Mouse (Mus musculus) heart, adult 9 months (tissue): Measurements from ENCODE around the gene Foxe3.
A peak's percentile ranks its signal among the peaks of the same experiment; 100 is the strongest.
"Not testable (repeated sequence)": the region's sequence is repeated elsewhere in the genome, so short reads cannot be mapped to it uniquely, and the experiment has no call there.

ENCODE experiments used
- DNase-seq, 2 experiments: peaks; one replicate each; pipeline ENCODE4 v3.0.0; 2022; ENCODE audit warnings: low spot score in 2 of 2

Foxe3 gene

DNA sequence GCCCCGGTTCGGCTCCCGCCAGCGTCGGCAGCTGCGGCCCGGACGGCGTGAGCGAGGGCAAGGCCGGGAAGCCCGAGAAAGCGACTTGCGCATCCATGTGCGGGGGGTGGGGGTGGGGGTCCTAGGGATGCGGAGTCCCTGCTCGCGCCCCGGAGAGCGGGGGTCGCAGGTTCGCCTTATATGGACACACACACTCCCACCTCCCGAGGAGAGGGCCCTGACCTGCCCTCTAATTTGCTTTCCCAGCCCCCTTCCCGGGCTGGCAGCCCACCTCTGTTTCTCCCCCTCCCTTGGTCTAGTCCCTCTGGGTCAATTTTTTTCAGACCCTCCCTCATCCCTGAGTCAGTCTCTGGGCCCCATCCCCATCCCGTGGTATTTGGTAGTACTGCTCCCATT, at the start of gene Foxe3:
Gene Foxe3 (minus strand): TSS at position 97 of the 396 bp plus-strand sequence.
- no peak for DNase-seq

DNA sequence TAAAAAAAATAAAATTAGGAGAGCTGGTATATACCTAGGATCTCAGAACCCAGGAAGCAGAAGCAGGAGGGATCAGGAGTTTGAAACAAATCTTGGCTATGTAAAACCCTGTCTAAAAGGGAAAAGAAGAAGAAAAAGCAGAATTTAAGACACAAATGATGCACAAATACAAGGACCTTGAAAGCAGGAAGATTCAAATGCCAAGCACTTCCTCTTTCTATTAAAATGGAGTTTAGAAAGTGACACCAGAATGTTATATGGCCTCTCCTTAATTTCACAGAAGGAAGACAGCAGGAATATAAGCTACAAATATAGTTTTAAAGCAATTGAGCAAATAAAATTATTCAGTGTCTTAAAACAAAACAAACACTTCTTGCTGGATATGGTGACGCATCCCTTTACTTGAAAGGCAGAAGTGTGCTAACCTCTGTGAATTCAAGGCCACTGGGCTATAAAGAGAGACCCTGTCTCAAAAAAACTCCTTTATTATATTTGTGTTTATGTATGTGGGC, 47.5 kb upstream of the Foxe3 start:
- DNase-seq: no peak

DNA sequence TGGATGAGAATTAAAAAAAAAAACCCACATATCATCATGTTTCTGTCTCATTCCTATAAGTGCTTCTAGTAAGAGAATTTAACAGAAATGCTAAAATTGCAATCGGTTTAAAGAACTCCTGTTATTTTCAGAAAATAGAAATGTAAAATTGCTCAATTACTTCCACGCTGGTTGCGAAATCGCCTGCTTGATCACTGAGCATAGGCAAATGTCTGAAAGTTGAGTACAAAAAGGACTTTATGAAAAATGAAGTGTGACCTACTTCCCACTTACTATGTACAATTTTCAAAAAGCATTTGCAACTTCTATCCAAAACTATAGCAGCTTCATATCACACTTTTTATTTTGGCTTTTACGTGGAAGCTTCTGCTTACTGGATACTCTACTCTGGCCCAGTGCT, 44.9 kb upstream of the Foxe3 start:
- no peak for DNase-seq

DNA sequence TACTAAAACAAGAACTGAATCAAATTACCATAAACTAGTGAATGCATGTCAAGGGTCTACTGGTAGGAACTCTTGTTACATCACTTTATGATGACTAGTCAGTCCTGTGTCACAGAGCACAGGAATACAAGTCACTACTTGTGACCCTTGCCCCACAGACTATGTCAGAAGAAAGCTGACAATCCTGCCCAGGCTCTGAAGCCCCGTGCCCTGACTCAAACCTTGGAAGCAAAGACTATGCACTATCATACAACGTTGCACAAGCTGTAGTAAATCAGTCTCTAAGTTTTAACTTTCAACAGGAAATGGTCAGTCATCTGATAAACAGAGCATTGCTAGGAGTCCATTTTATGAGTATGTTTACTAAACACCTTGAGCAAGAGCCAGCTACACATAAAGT, 35.1 kb upstream of the Foxe3 start:
- not testable (repeated sequence) for DNase-seq

DNA sequence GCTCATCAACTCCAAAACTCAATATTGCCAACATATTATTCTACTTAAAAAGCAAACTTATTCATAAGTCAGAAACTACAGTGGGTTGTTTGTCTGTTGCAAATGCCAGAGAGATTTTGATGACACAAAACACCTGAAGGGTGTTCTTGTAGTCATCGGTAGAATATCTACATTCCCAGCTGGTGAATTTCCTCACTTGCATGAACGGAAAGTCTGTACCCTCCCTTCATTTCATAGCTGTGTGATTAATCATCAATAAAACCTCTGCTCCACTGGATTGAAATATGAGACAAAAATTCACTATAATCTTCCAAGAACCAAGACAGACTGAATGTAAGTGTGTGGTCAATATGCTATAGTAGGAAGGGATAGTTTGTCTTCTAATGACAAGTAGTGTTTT, 33.7 kb upstream of the Foxe3 start:
- no peak for DNase-seq

DNA sequence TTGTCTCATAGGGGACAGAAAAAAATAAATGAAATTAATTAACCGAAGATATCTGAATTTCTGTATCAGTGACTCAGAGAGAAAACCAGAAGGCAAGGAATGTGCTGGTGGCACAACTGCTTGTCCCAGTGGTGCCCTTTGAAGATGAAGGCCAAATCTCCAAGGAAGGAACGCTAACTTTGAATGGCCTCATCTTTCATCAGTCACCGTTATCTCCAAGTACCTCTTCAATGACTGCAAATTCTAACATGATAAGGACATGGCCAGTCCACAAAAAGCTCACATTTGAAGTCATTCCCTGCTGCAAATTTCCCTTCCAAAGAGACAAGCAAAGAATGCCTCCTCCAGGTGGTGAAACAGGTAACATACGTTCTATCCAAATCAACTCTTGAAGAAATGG, 33.0 kb upstream of the Foxe3 start:
- DNase-seq: no peak

DNA sequence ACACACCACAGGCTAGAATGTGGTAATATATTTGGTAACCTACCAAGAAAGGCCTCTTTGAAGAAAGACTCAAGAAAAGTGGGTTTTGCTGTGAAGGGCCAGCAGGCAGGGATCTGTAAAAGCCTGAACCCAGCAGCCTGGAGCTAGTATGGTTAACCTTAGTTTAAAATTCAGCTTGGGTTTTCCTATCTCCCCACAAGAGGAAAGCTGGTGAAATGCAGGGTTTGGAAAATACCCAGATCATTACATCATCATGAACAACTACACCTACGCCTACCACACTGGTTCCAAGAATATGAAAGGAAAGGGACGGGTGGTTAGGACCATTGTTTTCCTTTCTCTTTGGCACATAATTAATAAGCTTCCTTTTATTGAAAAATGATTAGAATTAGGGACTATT, 32.4 kb upstream of the Foxe3 start:
- peak in 1 of 2 experiments; percentile 12 for DNase-seq

DNA sequence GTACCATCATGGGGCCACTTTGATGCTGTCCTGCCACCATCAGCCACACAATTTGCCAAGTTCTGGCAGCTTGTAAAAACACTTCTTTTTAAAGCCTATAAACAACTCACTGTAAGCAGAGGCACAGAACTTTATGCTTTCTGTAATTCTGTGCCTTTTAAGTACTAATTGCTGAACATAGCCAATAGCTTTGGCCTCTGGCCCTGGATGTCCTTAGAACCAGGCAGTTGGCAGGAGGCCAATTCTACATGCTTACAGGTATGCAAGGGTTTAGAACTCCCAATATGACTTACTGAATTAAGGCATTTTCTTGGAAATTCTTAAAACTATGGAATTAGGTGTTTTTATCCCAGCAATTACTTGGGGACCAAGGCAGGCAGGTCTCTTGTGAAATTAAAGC, 31.6 kb upstream of the Foxe3 start:
- no peak for DNase-seq

DNA sequence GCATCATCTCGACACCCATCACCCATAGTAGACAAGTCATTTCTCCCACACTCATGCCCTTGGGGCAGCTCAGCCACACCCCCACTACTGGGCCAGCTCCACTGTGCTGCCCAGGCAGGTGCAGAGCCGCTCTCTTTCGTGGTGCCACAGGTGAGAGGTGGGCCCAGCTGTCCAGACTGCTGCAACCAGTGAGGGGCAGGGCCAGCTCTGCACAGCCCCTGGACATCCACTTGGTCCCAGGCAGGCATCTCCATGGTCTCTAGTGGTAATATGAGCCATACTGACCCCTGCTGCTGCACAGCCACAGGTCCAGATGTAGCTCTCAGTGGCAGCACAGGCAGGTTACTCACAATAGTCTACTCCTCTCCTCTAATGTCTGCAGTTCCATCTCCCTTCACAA, 27.4 kb upstream of the Foxe3 start:
- DNase-seq: no peak

DNA sequence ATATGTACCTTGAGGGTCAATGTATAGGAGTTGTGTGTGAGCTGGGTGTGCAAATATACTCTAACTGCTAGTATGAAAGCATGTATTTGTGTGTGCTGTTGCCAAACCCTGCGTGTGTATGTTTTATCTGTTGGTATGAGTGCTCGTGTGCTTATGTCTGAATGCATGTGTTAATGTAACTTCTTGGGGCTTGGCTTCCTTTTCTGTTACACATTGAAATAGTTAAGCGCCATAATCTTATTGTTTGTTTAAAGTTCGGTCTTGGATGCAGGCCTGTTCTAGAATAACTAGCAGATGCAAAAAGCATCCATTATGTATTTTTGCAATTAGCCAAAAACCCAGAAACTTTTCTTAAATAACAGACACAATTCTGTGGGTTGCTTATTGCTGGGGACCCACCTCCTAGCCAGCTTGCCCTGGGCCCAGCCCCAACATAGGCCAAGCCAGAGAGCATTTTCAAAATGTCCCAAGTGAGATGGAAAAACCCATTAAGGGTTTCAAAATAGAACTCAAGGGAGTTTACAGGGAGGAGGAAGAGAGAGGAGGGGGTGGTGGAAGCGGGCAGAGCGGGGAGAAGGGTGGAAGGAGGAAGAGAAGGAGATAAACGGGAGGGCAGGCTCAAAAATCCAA, 22.2 kb upstream of the Foxe3 start:
- DNase-seq: no peak

DNA sequence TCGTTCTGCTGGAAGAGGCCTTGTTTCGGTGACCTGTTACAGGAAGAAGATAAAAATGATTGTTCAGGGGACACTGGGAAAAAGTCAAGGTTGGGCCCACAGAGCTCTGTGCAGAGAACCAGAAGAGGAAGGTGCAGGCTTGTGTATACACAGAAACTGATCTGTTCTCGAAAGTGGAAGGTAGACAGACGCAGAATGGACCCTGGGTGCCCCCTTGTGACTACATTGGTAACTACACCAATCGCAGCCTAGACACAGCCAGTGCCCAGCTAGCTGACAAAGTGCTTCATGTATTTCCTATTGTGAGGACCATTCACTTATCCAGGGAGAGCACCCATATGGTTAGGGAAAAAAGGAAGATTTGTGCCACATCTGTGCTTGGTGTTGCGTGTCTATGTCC, 21.6 kb upstream of the Foxe3 start:
- DNase-seq: peak; percentile 27 to 67

DNA sequence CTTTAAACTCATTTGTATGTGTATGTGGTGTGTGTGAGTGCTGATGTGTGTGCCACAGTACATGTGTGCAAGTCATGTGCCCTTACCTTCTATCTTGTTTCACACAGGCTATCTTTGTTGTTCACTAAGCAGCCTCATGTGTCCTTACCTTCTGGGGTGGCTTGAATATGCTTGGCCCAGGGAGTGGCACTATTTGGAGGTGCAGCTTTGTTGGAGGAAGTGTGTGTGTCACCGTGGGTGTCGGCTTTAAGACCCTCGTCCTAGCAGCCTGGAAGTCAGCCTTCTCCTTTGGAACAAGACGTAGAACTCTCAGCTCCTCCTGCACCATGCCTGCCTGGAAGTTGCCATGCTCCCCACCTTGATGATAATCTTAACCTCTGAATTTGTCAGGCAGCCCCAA, 20.6 kb upstream of the Foxe3 start:
- no peak for DNase-seq

DNA sequence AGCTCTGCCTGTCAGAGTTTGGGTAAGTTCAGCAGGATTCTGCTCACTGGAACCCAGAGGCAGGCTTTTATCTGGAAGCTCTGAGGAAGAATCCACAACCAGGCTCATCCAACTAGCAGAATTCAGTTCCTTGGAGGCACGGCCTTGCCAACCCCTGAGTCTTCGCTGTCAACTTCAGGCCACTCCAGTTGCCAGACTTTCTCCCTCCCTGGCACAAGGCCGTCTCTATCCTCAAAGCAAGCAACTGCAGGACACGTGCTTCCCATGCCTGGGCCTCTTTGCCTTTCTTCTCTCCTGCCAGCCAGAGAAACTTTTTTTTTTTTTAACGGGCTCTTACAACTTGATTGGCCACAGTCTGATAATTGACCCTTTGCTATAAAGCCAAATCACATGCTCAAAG, 19.2 kb upstream of the Foxe3 start:
- DNase-seq: no peak

DNA sequence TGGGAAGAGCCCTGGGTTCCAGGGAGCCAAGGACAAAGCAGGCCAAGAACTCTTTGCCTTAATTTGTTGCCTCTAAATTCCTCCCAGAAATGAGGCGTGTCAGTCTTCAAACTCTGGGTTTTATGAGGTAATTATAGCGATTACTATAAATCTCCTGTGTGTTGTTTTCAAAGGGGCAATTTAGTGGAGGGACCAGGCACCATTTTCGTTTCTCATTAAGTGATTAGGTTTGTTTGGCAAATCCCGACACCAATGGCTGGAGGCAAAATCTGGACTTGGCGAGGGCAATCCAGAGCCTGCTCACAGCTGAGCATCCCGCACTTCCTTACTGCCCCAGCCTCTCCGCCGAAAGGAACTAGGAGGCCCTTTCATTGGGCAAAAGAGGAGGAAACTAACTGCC, 16.8 kb upstream of the Foxe3 start:
- no peak for DNase-seq

DNA sequence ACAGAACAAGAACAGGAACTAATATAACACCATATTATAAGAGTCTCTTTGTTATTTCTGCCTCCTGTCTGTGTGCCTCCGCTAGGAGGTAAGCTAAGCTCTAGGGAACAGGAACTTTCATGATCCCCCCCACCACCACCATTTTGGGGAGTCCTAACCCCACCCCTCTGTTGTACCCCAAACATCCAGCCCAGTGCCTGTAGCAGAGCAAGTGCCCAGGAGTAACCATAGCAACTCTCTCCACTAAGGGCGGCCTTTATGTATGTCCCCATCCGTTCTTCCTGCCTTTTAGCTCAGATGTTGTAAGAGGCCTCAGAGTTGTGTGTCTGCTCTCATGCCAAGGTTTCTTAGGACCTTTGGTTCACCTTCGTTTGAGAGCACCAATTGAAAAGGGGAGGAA, 16.3 kb upstream of the Foxe3 start:
- DNase-seq: no peak

DNA sequence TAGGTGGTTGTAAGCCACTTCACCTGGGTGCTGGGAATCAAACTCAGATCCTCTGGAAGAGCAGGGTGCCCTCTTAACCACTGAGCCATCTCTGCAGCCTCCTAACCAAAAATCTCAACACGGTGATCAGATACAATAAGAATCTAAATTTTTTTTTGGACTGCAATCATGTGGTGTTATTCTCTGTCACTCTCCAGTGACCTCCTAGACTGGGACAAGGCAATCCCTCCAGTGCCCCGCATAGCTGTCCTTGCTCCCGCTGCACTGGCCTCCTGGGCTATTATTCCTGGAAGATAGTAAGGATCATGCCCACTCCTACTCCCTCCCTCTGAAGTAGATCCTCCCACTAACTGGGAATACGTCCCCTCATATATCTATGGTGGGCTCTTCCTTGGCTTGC, 15.5 kb upstream of the Foxe3 start:
- no peak for DNase-seq

DNA sequence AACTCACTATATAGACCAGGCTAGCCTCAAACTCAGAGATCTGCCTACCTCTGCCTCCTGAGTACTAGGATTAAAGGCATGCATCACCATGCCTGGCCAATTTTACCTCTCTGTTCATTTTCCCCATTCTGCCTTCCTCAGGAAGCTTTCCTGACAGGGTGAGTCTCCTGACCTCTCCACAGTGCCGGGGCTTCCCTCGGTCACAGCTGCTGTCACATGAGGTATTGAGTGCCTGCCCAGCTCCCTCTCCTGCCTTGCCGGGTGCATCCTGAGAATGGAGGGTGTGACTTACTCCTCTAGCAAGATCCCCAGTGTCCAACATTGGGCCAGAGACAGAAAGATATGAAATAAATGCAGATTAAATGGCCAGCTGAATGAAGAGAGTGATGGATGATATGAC, 12.4 kb upstream of the Foxe3 start:
- DNase-seq: no peak

DNA sequence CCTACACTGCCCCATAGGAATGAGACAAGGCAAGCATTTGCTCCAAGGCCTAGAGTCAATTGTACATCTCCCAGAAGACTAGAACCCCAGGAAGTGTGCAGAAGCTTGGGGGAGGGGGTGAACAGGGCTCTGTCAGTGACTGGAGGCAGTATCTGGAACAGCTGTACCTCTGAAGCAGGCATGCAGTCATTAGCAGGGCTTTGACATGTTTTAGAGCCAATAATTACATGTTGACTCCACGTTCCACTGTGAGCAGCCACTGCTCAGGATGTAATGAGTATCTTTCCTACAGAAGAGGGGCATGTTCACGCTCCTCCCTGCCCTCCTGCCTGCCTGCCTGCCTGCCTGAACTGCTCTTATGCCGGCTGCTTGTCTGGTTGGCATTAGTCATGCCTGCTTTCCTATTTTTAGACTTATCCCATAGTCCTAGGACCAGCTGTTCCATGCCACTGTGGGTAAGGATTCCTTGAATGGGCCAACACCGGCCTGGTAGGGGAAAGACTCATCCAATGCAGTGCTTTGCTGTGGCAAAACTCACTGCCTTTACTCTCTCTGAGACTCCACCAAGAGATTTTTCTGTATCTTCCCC, 11.7 kb upstream of the Foxe3 start:
- peak; percentile 43 to 50 for DNase-seq

DNA sequence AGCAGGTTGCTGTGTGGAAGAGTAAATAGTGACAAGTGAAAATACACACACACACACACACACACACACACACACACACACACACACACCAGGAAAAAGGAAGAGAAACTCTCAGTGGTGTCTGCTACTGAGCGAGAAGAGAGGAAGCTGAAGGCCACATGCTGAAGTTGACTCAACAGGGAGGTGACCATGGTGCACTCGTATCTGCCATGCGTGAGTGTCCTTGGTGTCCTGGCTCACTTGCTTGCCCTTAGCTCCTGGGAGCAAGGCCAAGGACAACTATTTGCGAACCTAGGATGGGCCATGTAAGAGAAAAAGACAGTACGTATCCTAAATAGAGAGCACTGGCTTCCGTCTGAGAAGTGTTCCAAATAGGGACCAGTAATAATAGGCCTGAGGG, 8.4 kb upstream of the Foxe3 start:
- peak in 1 of 2 experiments; percentile 45 for DNase-seq

DNA sequence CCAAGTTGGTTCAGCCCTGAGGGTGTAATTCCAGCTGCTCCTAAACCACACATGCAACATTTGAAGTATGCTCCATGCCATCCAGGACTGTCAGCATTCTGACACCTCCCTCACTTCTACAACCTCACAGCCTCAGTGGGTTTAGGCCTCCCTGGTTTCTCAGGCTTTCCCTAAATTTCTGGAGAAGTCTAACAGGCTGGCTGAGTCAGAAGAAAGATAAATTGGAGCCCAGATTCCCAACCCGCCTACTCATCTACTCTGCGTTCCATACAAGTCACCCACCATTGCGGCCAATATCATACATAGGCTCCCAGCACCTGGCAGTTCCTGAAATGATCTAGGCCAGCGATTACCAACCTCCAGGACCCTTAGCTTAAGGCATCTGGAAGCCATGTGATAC, 6.9 kb upstream of the Foxe3 start:
- no peak for DNase-seq

DNA sequence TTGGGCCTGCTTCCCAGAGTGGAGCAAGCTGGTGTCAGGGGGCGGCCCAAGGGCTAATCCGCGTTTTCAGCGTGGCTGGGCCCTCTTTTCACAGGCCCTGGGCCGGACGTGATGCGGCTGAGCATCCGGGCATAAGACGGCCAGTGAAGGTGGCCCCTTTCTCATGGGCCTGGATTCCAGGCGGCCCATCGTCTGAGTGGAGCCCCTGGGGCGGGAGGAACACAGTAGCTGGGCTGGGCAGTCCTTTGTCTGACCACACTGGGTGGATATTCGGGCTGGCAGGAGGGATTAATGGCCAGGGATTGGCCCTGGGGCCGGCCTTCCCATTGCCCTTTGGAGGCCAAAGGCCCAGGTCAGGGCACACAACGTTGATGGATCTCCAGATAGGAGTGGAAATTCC, 3.3 kb upstream of the Foxe3 start:
- DNase-seq: no peak

DNA sequence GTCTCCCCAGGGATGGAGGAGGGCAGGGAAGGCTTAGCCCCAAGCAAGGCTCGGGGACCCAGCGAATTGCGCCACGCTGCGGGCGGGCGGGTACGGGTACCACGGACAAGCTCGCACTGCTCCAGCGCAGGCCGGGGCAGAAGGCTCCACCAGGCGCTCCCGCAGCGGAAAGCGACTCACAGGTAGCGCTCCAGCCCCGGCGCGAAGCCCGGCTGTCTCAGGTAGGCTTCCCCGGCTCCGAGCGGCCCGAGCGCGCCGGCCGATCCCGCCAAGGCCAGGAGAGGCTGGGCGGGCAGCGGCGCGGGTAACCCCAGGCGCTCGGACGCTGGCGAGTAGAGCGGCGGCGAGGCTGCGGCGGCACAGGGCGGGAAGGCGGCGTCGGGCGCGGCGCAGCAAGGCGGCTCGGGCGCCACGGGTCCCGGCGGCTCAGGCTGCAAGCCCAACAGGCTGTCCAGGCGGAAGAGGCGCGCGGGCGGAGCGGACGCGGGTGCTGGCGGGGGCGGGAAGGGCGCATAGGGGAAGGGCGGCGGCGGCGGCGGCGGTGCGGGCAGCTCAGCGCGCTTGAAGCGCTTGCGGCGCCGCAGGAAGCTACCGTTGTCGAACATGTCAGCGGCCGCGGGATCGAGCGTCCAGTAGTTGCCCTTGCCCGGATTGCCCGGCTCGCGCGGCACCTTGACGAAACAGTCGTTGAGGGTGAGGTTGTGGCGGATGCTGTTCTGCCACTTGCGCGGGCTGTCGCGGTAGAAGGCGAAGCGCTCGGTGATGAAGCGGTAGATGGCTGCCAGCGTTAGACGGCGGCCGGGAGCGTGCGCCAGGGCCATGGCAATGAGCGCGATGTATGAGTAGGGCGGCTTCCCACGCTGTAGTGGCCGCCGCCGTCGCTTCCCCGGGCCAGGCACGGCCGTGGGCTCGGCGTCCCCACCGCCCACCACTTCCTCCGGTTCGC, 569 bp downstream of the Foxe3 start:
- no peak for DNase-seq

DNA sequence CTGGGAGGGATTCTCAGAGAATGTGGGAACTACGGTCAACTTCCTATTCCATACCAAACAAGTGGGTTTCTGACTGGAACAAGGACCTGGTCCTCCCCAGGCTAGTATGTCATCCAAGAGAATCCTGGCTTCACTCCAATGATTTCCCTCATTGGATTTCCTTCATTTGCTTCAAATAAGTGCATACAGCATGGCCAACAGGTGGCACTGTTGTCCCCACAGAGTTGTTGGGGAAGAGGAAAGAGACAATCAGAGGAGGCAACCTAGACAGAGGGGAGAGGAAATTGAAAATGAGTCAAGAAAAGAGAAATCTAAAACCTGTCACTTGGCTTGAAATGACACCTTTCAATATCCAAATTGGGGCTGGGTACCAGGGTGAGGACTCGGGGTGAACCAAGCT, 8.7 kb downstream of the Foxe3 start:
- DNase-seq: peak in 1 of 2 experiments; percentile 30
